Mouse (Mus musculus) embryonic stem cell, embryonic (primary cell): ENCODE measurements around the gene Ttc28.

ENCODE experiments used
- CTCF ChIA-PET, 4 experiments: fragments of 300-600 bp in 2 of 4; fragments of 350-600 bp in 2 of 4; sonication (Branson Sonifier 250); formaldehyde crosslinking; loops; one replicate each; lab custom pipeline; 2022; ENCODE audit warnings: inconsistent platforms in 2 of 4; lab: Charles Lee
- POLR2A ChIA-PET, 4 experiments: fragments of 300-600 bp in 2 of 4; fragments of 350-600 bp in 2 of 4; sonication (Branson Sonifier 250); formaldehyde crosslinking; loops; one replicate each; lab custom pipeline; 2022; ENCODE audit warnings: antibody characterized with exemption in 4 of 4, inconsistent platforms in 1 of 4; lab: Charles Lee

The Ttc28 gene

DNA sequence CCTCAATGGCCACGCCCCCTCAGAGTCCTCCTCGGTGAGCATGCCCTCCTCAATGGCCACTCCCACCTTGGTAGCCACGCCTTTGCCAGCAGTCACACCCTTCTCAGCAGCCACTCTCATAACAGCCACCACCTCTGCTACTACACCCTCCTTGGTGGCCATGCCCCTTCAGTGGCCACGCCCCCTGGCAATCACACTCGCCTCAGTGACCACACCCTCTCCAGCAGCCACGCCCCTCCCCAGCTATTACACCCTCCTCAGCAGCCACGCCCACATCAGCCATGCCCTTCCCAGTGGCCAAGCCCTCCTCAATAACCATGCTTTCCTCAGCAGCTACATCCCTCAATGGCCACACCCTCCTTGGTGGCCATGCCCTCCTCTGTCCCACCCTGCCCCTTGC is 359.6 kb downstream of the Ttc28 start:
- CTCF ChIA-PET: interaction anchor here in 1 of 4 experiments (2.0 kb wide), 1 partner anchor 31 kb away, joined by 9 read pairs; no protein-coding TSS in a partner anchor
- POLR2A ChIA-PET: no interaction called here

- POLR2A ChIA-PET: no interaction called here
- CTCF ChIA-PET: interaction anchor here in 1 of 4 experiments (1.2 kb wide), 1 partner anchor 26 kb away, joined by 4 read pairs; no protein-coding TSS in a partner anchor
Observed at GRCm38 (mm10) chr5:111243447-111244040, 363.9 kb downstream of the Ttc28 start.

- ChIA-PET CTCF (interaction anchor here in 2 of 4 experiments (0.7 to 1.2 kb wide), 2 partner anchors 26 to 434 kb away, joined by 3 to 4 read pairs; partner anchors contain the start of gene Ulk1 (in 1 of the 2)), POLR2A (interaction anchor here in 1 of 4 experiments (0.7 kb wide), 1 partner anchor 412 kb away, joined by 5 read pairs; no protein-coding TSS in a partner anchor)
Observed at GRCm38 (mm10) chr5:111244061-111244460, 364.5 kb downstream of the Ttc28 start.

DNA sequence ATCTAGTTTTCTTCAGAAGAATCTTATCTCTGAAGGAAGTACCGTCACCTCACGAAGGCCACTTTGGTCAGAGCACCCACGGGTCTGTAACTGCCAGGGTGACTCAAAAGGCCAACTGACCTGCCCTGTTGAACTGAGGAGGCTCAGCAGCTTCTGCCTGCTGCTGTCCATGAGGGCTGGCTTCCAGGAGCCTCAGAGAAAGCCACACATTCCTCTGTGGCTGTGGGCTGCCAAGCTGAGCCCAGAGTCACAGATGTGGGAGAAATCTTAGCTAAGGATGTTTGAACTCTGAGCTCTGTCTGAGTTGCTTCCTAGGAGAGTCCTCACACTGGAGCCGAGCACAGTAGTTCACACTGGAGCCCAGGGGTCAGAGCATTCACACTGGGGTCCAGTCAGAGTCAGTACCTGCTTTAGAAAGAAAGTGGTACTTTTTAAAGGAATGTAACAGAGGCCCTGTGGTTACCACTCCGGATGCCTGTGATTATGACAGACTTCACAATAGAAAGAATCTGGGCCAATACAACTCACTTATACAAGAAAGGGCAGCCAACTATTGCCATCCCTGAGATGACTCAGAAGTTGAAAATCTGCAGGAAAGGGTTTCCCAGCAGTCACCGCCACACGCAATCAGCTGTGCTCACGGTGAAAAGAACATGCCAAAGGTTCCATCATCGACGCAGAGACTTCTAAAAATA is 368.1 kb downstream of the Ttc28 start:
- POLR2A ChIA-PET: interaction anchor here in 1 of 4 experiments (0.7 kb wide), 1 partner anchor 56 kb away, joined by 4 read pairs; no protein-coding TSS in a partner anchor

GRCm38 (mm10) chr5:111252147-111252546 is 372.5 kb downstream of the Ttc28 start:
- CTCF ChIA-PET: interaction anchor here in 2 of 4 experiments (0.5 to 4.2 kb wide), 4 partner anchors 17 to 209 kb away, joined by 3 to 23 read pairs (median 4); no protein-coding TSS in a partner anchor
- POLR2A ChIA-PET: interaction anchor here in 1 of 4 experiments (1.0 kb wide), 1 partner anchor 126 kb away, joined by 3 read pairs; no protein-coding TSS in a partner anchor

More for the DNA sequence above, 368.1 kb downstream of the Ttc28 start:
- CTCF ChIA-PET: interaction anchor here in 1 of 4 experiments (0.6 kb wide), 1 partner anchor 224 kb away, joined by 4 read pairs; no protein-coding TSS in a partner anchor

DNA sequence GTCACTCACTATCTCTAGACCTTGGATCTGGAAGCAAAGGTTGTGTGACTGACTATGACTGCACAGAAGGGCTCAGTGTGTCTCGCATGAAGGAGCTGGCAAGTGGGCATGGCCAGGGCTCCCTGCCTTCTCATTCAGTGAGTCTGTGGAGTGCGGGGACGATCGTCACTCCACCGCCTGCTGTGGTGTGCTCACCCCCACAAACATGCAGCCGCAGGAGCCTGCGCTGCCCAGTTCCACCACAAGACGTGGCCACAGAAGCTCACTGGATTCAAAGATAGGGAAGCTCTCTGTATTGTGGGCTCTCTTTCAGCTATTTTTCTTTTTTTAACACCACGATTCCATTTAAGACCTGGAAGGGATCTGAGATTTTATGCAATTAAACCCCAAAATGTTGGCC is 374.8 kb downstream of the Ttc28 start:
- POLR2A ChIA-PET: interaction anchor here in 2 of 4 experiments (0.6 to 2.3 kb wide), 2 partner anchors 46 to 558 kb away, joined by 3 to 8 read pairs; no protein-coding TSS in a partner anchor

GRCm38 (mm10) chr5:111254781-111255180 is 375.2 kb downstream of the Ttc28 start:
- POLR2A ChIA-PET: interaction anchor here in 2 of 4 experiments (0.6 to 2.3 kb wide), 3 partner anchors 33 to 558 kb away, joined by 3 to 8 read pairs (median 3); no protein-coding TSS in a partner anchor
- CTCF ChIA-PET: interaction anchor here in 1 of 4 experiments (4.2 kb wide), 1 partner anchor 15 kb away, joined by 23 read pairs; no protein-coding TSS in a partner anchor

More for the DNA sequence above, 374.8 kb downstream of the Ttc28 start:
- CTCF ChIA-PET: interaction anchor here in 2 of 4 experiments (1.3 to 4.2 kb wide), 2 partner anchors 16 to 47 kb away, joined by 3 to 23 read pairs; no protein-coding TSS in a partner anchor

- CTCF ChIA-PET: interaction anchor here in 3 of 4 experiments (0.5 to 2.7 kb wide), 4 partner anchors 13 to 392 kb away, joined by 3 to 29 read pairs (median 14); no protein-coding TSS in a partner anchor
- POLR2A ChIA-PET: interaction anchor here in 1 of 4 experiments (0.6 to 1.4 kb wide), 2 partner anchors 31 to 620 kb away, joined by 3 to 4 read pairs; no protein-coding TSS in a partner anchor
Observed at GRCm38 (mm10) chr5:111256181-111256580, 376.6 kb downstream of the Ttc28 start.

DNA sequence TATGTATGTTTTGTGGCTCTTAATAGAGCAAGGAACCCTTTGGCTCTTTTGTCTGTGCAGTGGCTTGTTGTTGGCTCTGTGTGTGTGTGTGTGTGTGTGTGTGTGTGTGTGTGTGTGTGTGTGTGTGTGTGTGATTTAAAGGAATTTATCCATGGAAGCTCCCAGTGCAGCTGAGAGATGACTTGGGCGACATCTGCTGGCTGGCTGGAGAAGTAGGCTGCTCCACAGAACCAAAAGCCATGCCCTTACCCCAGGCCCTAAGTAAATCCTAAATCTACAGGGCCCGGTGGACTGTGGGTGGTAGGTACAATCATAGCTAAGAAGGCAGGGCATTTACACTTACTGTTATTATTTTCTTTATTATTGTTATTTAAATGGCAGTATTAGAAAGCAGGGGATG is 377.5 kb downstream of the Ttc28 start:
- ChIA-PET CTCF (interaction anchor here (0.6 to 2.8 kb wide), 44 partner anchors 9 to 999 kb away, joined by 3 to 29 read pairs (median 4); no protein-coding TSS in a partner anchor), POLR2A (interaction anchor here (0.5 to 0.8 kb wide), 7 partner anchors 11 to 378 kb away, joined by 3 to 6 read pairs (median 4); partner anchors contain the start of gene Ttc28 (in 1 of the 4))

- ChIA-PET CTCF (interaction anchor here in 2 of 4 experiments (0.9 to 1.2 kb wide), 1 partner anchor 9 kb away, joined by 6 to 7 read pairs; no protein-coding TSS in a partner anchor), POLR2A (interaction anchor here in 1 of 4 experiments (0.5 kb wide), 1 partner anchor 69 kb away, joined by 3 read pairs; no protein-coding TSS in a partner anchor)
Observed at GRCm38 (mm10) chr5:111261162-111261561, 381.6 kb downstream of the Ttc28 start.

DNA sequence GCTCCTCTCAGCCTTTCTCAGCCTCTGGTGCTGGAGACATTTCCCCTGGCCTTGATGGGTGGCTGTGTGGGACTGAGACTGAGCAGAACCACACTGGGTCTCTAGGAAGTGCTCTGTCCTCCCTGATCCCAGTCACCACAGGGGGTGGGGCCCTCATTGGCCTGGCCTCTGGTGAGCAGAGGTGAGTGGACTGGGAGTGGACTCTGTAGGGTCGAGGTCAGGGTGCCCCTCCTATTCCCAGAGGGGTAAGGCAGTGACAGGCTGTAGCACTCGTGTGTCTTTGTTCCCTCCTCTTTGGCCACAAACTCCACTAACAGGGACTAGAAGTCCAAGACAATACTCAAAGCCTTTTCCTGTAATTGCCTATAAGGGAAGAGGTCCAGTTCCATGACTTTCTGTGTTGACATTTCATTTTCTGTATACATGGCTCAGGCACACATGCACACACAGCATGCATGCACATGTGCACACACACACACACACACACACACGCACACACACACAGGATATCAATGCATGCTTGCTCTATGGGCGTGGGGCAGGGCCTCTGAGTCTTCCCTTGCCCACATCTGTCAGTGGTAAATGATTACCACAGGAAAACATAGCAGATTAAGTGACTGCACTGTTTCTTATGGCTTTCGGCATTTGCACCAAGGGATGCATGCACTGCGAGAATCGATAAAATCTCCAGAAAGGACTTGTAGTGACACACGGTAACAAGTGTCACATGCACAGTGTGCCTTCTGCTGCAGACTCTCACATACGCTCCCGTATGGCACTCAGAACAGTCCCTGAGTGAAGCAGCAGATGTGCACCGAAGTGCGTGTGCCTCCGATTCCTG is 382.4 kb downstream of the Ttc28 start:
- POLR2A ChIA-PET: no interaction called here
- CTCF ChIA-PET: interaction anchor here (0.6 to 1.2 kb wide), 4 partner anchors 8 to 993 kb away, joined by 3 to 7 read pairs (median 3); no protein-coding TSS in a partner anchor

GRCm38 (mm10) chr5:111262574-111263239 is 383.1 kb downstream of the Ttc28 start:
- CTCF ChIA-PET: interaction anchor here (0.6 to 1.5 kb wide), 5 partner anchors 11 to 994 kb away, joined by 3 to 4 read pairs (median 3); no protein-coding TSS in a partner anchor
- POLR2A ChIA-PET: interaction anchor here in 1 of 4 experiments (0.7 kb wide), 1 partner anchor 90 kb away, joined by 3 read pairs; no protein-coding TSS in a partner anchor

GRCm38 (mm10) chr5:111263370-111263769 is 383.8 kb downstream of the Ttc28 start:
- CTCF ChIA-PET: interaction anchor here in 2 of 4 experiments (0.8 to 1.9 kb wide), 3 partner anchors 48 to 55 kb away, joined by 3 to 6 read pairs (median 4); no protein-coding TSS in a partner anchor
- POLR2A ChIA-PET: interaction anchor here in 1 of 4 experiments (1.3 kb wide), 1 partner anchor 10 kb away, joined by 3 read pairs; no protein-coding TSS in a partner anchor

GRCm38 (mm10) chr5:111264488-111264887 is 384.9 kb downstream of the Ttc28 start:
- ChIA-PET POLR2A (interaction anchor here in 1 of 4 experiments (1.3 kb wide), 1 partner anchor 9 kb away, joined by 3 read pairs; no protein-coding TSS in a partner anchor), CTCF (interaction anchor here in 3 of 4 experiments (0.5 to 2.0 kb wide), 6 partner anchors 9 to 99 kb away, joined by 3 to 7 read pairs (median 5); no protein-coding TSS in a partner anchor)

DNA sequence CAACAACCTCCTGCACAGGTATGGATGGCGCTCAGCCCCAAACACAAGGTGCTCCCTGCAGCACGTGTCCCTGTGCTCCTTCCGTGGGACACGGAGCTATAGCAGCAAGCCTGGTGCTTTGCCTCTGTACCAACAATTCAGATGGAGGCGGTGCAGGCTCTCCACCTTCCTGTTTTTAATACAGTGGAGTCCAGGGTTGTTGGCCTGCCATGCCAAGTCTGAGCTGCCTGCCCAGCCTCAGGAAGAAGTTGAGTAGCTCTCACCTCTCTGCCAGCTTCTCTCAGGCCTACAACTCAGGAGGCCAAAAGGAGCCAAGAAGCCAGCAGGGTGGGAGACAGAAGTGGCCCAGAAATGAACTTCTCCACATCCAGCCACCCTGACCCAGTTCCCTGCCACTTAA is 387.1 kb downstream of the Ttc28 start:
- ChIA-PET CTCF (interaction anchor here in 1 of 4 experiments (1.4 kb wide), 1 partner anchor 58 kb away, joined by 5 read pairs; no protein-coding TSS in a partner anchor), POLR2A (interaction anchor here in 1 of 4 experiments (1.3 kb wide), 1 partner anchor 17 kb away, joined by 3 read pairs; no protein-coding TSS in a partner anchor)

DNA sequence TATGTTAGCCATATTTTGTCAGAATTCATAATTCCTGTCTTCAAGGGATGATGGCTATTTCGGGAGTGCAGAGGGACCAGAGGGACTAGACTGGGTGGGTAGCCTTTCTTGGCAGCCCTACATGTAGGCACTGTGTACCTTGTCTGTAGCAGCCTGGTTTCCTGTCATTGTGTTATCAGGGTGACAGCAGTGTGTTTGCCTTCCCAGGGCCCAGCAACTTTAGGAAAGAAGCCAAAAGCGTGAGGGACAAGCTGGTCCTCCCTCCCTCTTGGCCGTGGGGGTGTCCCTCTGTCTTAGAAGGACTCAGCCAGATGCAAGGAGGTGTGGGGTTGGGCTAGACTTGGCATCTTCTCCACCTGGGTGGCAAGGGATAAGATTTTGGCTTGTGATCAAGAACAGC is 387.5 kb downstream of the Ttc28 start:
- ChIA-PET CTCF (interaction anchor here in 1 of 4 experiments (1.4 kb wide), 1 partner anchor 59 kb away, joined by 5 read pairs; no protein-coding TSS in a partner anchor), POLR2A (interaction anchor here in 1 of 4 experiments (0.7 to 1.3 kb wide), 2 partner anchors 17 to 457 kb away, joined by 3 to 7 read pairs; no protein-coding TSS in a partner anchor)
